28 mouse cellular contexts compared by ENCODE assay signal in genomic region chr8:87496511-87496910, GRCm38 (mm10). TPM values are rescaled to one million over a fixed set of nuclear protein-coding genes. Genes with fewer than 3 reads are reported as not detected.
DNase-seq lines count a peak whose midpoint lies in the region; ATAC-seq and TF ChIP-seq lines count a peak whose summit lies in the region.
"Had no signal": no experiment of that assay in that cellular context is flagged by ENCODE, and none has a peak within 500 bp of the region (broad histone marks: within the 10 kb centered on the region; RNA-seq: fewer than 3 reads in every experiment).

No protein-coding gene starts in this region.

- in situ Hi-C loops in ES-E14 (cut with MboI; ENCODE audit: low sequenced_read_pairs in 2 of 2, unreplicated experiment in 2 of 2) = no loop called here

- no peak overlapping the region for H3K4me3 ChIP-seq in ES-E14 (ENCODE audit: insufficient read depth in 1 of 2, low read depth in 1 of 2, low read length in 2 of 2, poor library complexity in 1 of 2, severe bottlenecking in 1 of 2)
- H3K4me3 ChIP-seq in embryonic fibroblast, embryonic 13.5 days (ENCODE audit: insufficient read depth, low read length) = no peak overlapping the region
- no peak overlapping the region for H3K4me3 ChIP-seq in liver, embryonic 12.5 days
- H3K4me3 ChIP-seq: embryonic facial prominence, embryonic 12.5 days; embryonic facial prominence, embryonic 15.5 days; erythroblast, embryonic 14.5 days; forebrain, embryonic 12.5 days; forebrain, embryonic 15.5 days; heart, adult 2 months; hindbrain, embryonic 12.5 days; hindbrain, embryonic 15.5 days; intestine, embryonic 15.5 days had no signal

- no peaks in the 10 kb centered on the region for H3K9me3 ChIP-seq in ES-E14 (ENCODE audit: control insufficient read depth, insufficient read depth, low read depth, low read length)
- no peaks in the 10 kb centered on the region for H3K9me3 ChIP-seq in liver, embryonic 12.5 days (replicated peaks)
- H3K9me3 ChIP-seq: embryonic facial prominence, embryonic 12.5 days; embryonic facial prominence, embryonic 15.5 days; forebrain, embryonic 12.5 days; forebrain, embryonic 15.5 days; hindbrain, embryonic 12.5 days; hindbrain, embryonic 15.5 days; intestine, embryonic 15.5 days had no signal

- H3K27ac ChIP-seq in ES-E14 (ENCODE audit: insufficient read depth, low read depth, low read length, poor library complexity, severe bottlenecking) = no peak overlapping the region
- peak overlapping the region; percentile 44; the same call in 1 of the 2 replicates for H3K27ac ChIP-seq in embryonic fibroblast, embryonic 13.5 days (ENCODE audit: insufficient read depth, low read length)
- H3K27ac ChIP-seq in liver, embryonic 12.5 days = no peak overlapping the region
- H3K27ac ChIP-seq: embryonic facial prominence, embryonic 12.5 days; embryonic facial prominence, embryonic 15.5 days; forebrain, embryonic 12.5 days; forebrain, embryonic 15.5 days; heart, adult 2 months; hindbrain, embryonic 12.5 days; hindbrain, embryonic 15.5 days; intestine, embryonic 15.5 days had no signal

- no peaks in the 10 kb centered on the region for H3K4me1 ChIP-seq in ES-E14 (ENCODE audit: control insufficient read depth in 2 of 2, insufficient read depth in 2 of 2, low read length in 2 of 2, poor library complexity in 1 of 2)
- H3K4me1 ChIP-seq in embryonic fibroblast, embryonic 13.5 days (ENCODE audit: control insufficient read depth, insufficient read depth, low read length) = peaks cover 6% of the 10 kb centered on the region
- no peaks in the 10 kb centered on the region for H3K4me1 ChIP-seq in liver, embryonic 12.5 days
- H3K4me1 ChIP-seq: embryonic facial prominence, embryonic 12.5 days; embryonic facial prominence, embryonic 15.5 days; forebrain, embryonic 15.5 days; hindbrain, embryonic 12.5 days; hindbrain, embryonic 15.5 days; intestine, embryonic 15.5 days had no signal

- H3K4me2 ChIP-seq in liver, embryonic 12.5 days = no peak overlapping the region
- H3K4me2 ChIP-seq: embryonic facial prominence, embryonic 12.5 days; embryonic facial prominence, embryonic 15.5 days; forebrain, embryonic 12.5 days; forebrain, embryonic 15.5 days; heart, embryonic 11.5 days; hindbrain, embryonic 12.5 days; hindbrain, embryonic 15.5 days; intestine, embryonic 15.5 days had no signal

- no peak overlapping the region for H3K9ac ChIP-seq in ES-E14 (ENCODE audit: insufficient read depth, low read depth, low read length, poor library complexity, severe bottlenecking)
- no peak overlapping the region for H3K9ac ChIP-seq in liver, embryonic 12.5 days
- H3K9ac ChIP-seq: embryonic facial prominence, embryonic 12.5 days; embryonic facial prominence, embryonic 15.5 days; forebrain, embryonic 12.5 days; forebrain, embryonic 15.5 days; hindbrain, embryonic 12.5 days; hindbrain, embryonic 15.5 days; intestine, embryonic 15.5 days had no signal

- ATAC-seq in liver, embryonic 12.5 days = no peak
- ATAC-seq: forebrain, embryonic 15.5 days; intestine, embryonic 15.5 days had no signal

- H3K27me3 ChIP-seq in liver, embryonic 12.5 days (replicated peaks) = no peaks in the 10 kb centered on the region
- H3K27me3 ChIP-seq: embryonic facial prominence, embryonic 12.5 days; embryonic facial prominence, embryonic 15.5 days; forebrain, embryonic 12.5 days; forebrain, embryonic 15.5 days; hindbrain, embryonic 12.5 days; hindbrain, embryonic 15.5 days; intestine, embryonic 15.5 days had no signal

- no peaks in the 10 kb centered on the region for H3K36me3 ChIP-seq in ES-E14 (ENCODE audit: control insufficient read depth, insufficient read depth, low read length, poor library complexity, severe bottlenecking)
- H3K36me3 ChIP-seq in liver, embryonic 12.5 days = no peaks in the 10 kb centered on the region
- H3K36me3 ChIP-seq: embryonic facial prominence, embryonic 12.5 days; embryonic facial prominence, embryonic 15.5 days; forebrain, embryonic 12.5 days; forebrain, embryonic 15.5 days; G1E; hindbrain, embryonic 12.5 days; hindbrain, embryonic 15.5 days; intestine, embryonic 15.5 days had no signal

- TF ChIP-seq CTCF in embryonic fibroblast, embryonic 13.5 days (IDR thresholded peaks at IDR 0.05; ENCODE audit: borderline replicate concordance, insufficient read depth, low read length) = no peak

- no peak for TF ChIP-seq POLR2A in embryonic fibroblast, embryonic 13.5 days (IDR thresholded peaks at IDR 0.05; ENCODE audit: low read depth, low read length)

- 67% methylated on average over 7 of the region's 7 CpGs for WGBS in liver, embryonic 12.5 days (ENCODE audit: insufficient replicate concordance)

- DNase-seq in 3134 (ENCODE audit: extremely low read depth, insufficient read length, low spot score) = peak; percentile 71
- peak; percentile 83 for DNase-seq in 3T3-L1 (ENCODE audit: low read depth, low spot score)
- no peak for DNase-seq in ES-E14 (ENCODE audit: low read depth, low spot score)
- DNase-seq in layer of hippocampus, adult 11-12 months (ENCODE audit: low spot score) = no peak
- no peak for DNase-seq in adrenal gland, adult 2 months
- DNase-seq: adrenal gland, adult 8-10 months; adrenal gland, postnatal 25 days; cerebellum, adult 9-11 months; cerebellum, postnatal 25 days; gastrocnemius, postnatal 25 days; heart, adult 2 months; kidney, adult 11 months had no signal

TF ChIP-seq in ES-E14, 5 proteins besides CTCF, POLR2A, EP300 and RAD21:
- TF ChIP-seq CHD2 (IDR thresholded peaks at IDR 0.05; ENCODE audit: low read depth, low read length) (no peak), HCFC1 (IDR thresholded peaks at IDR 0.05; ENCODE audit: borderline replicate concordance, insufficient read depth, low read length) (no peak), MAFK (IDR thresholded peaks at IDR 0.05; ENCODE audit: insufficient read depth, low read depth, low read length) (peak; percentile 71), ZC3H11A (IDR thresholded peaks at IDR 0.05; ENCODE audit: borderline replicate concordance, low read depth, low read length) (no peak)
TF ChIP-seq in ES-E14: peak in this region for 1.

RNA-seq across cellular contexts. Expression of gene Cbln1, which starts 24.1 kb away (rescaled TPM):
- total RNA-seq in ES-E14 (2012; rRNA removed) = 3.6 and 5.2 TPM in 2 replicates
- polyA plus RNA-seq in embryonic fibroblast, embryonic 13.5 days (2011; ENCODE audit: insufficient read length, low read depth, missing spikeins) = 0.91 and 0.97 TPM in 2 replicates
- under 1 TPM in 1 of 2 experiments, not detected in 1; 0.52 TPM for total RNA-seq in adrenal gland, adult 2 months (2021)
- 0.65 and 0.82 TPM in 2 replicates for polyA plus RNA-seq in adrenal gland, adult 2 months (2012; rRNA removed)
- not detected in 2 replicates for polyA plus RNA-seq in liver, embryonic 12.5 days (2016; fragmentation: Nextera tagmentation; extraction: Ambion mirVana)
- total RNA-seq: common myeloid progenitor, adult 5-6 weeks; G1E; gastrocnemius, adult 8-10 months; hematopoietic stem cell, adult 5-6 weeks had no signal
- polyA plus RNA-seq: erythroblast, embryonic 14.5 days; G1E; heart, postnatal 0 days had no signal

Comparison
In these comparisons a context has a peak if more than half of its experiments do, and no peak if none do; other contexts are left out.
1. DNase-seq: peak in 3134 (single experiment) and 3T3-L1 (single experiment); none in ES-E14 (single experiment), layer of hippocampus, adult 11-12 months (single experiment) and adrenal gland, adult 2 months (single experiment).